Mouse (Mus musculus) heart, embryonic 16.5 days (tissue): ENCODE results near the gene Mn1. TPM values are rescaled to one million over a fixed set of nuclear protein-coding genes. Genes with fewer than 3 reads are reported as not detected.

Source experiments
- ATAC-seq: fragments of 200-750 bp; cut with Nextera tagmentation; replicated peaks from 2 replicates; pipeline ENCODE4 v1.8.0; 2017; ENCODE audit warnings: moderate number of reproducible peaks; ENCODE audit not compliant: insufficient read depth, low FRiP score; ENCODE audit errors: extremely low read depth
- H3K27ac ChIP-seq: fragments of 300-500 bp; sonication (generic); 2 replicates; pipeline ENCODE4 v1.5.1; 2014; ENCODE audit warnings: mild to moderate bottlenecking, low read length, control low read depth, moderate library complexity
- H3K27me3 ChIP-seq: fragments of 300-500 bp; sonication (generic); 2 replicates; pipeline ENCODE4 v1.6.1; 2014; ENCODE audit warnings: low read length, mixed read lengths; ENCODE audit not compliant: control insufficient read depth, insufficient read depth
- H3K36me3 ChIP-seq: fragments of 300-500 bp; sonication (generic); 2 replicates; pipeline ENCODE4 v1.6.1; 2014; ENCODE audit not compliant: control insufficient read depth, insufficient read depth
- H3K4me1 ChIP-seq: fragments of 300-500 bp; sonication (generic); 2 replicates; pipeline ENCODE4 v1.6.1; 2014; ENCODE audit warnings: low read length, mixed read lengths; ENCODE audit not compliant: control insufficient read depth, insufficient read depth
- H3K4me2 ChIP-seq: fragments of 300-500 bp; sonication (generic); 2 replicates; pipeline ENCODE4 v1.6.1; 2014; ENCODE audit warnings: low read depth, mild to moderate bottlenecking, control low read depth, low read length
- H3K4me3 ChIP-seq: fragments of 300-500 bp; sonication (generic); 2 replicates; pipeline ENCODE4 v1.5.1; 2014; ENCODE audit warnings: mild to moderate bottlenecking, control low read depth, low read length
- H3K9ac ChIP-seq: fragments of 300-500 bp; sonication (generic); 2 replicates; pipeline ENCODE4 v1.6.1; 2014; ENCODE audit warnings: low read length, control low read depth
- H3K9me3 ChIP-seq: fragments of 300-500 bp; sonication (generic); replicated peaks from 2 replicates; pipeline ENCODE4 v1.6.1; 2016; ENCODE audit warnings: low read length; ENCODE audit not compliant: control insufficient read depth
- WGBS: fragments of 180-500 bp; shearing (Covaris S2); extraction: QIAGEN DNeasy Blood & Tissue Kit; methylation state at CpG from one replicate; pipeline ENCODE4 v1.1.7; 2014; 5-methylcytosine and 5-hydroxymethylcytosine counted together
- polyA plus RNA-seq: library from polyadenylated mRNA; unstranded; fragments of >200 nt; fragmentation: Nextera tagmentation; extraction: Ambion mirVana; gene quantifications from 2 replicates; pipeline ENCODE4 v1.2.1, GENCODE M21; 2015

Mn1 gene
- polyA plus RNA-seq, 1 experiment from 2014 or later = 5.4 TPM

GRCm38 (mm10) chr5:111449700-111450099 lies 32.5 kb downstream of the Mn1 start:
- Histone ChIP-seq H3K9ac (no peak overlapping the region), H3K4me2 (no peak overlapping the region), H3K9me3 (no peaks in the 10 kb centered on the region), H3K27ac (no peak overlapping the region), H3K4me1 (0 out of 2 replicates have a peak, but pooled peaks cover 4% of the 10 kb centered on the region), H3K4me3 (no peak overlapping the region), H3K36me3 (no peaks in the 10 kb centered on the region), H3K27me3 (no peaks in the 10 kb centered on the region)
- WGBS = 47% methylated on average over 8 of the region's 8 CpGs
- no peak for ATAC-seq

GRCm38 (mm10) chr5:111454240-111454639 lies 37.1 kb downstream of the Mn1 start:
- Histone ChIP-seq H3K4me1 (0 out of 2 replicates have a peak, but pooled peaks cover 4% of the 10 kb centered on the region), H3K36me3 (no peaks in the 10 kb centered on the region), H3K4me2 (no peak overlapping the region), H3K27me3 (no peaks in the 10 kb centered on the region), H3K4me3 (no peak overlapping the region), H3K9me3 (peaks cover 3% of the 10 kb centered on the region; the same call in 1 of the 2 replicates), H3K9ac (no peak overlapping the region), H3K27ac (no peak overlapping the region)
- no peak for ATAC-seq
- 79% methylated on average over 5 of the region's 5 CpGs for WGBS

- no peak overlapping the region for H3K4me3 ChIP-seq
- H3K4me2 ChIP-seq = no peak overlapping the region
- no peaks in the 10 kb centered on the region for H3K36me3 ChIP-seq
- H3K27ac ChIP-seq = no peak overlapping the region
- ATAC-seq = no peak
- H3K27me3 ChIP-seq = no peaks in the 10 kb centered on the region
- H3K4me1 ChIP-seq = 0 out of 2 replicates have a peak, but pooled peaks cover 2% of the 10 kb centered on the region
- WGBS = 79% methylated on average over 6 of the region's 6 CpGs
- peaks cover 4% of the 10 kb centered on the region; the same call in 1 of the 2 replicates for H3K9me3 ChIP-seq
- H3K9ac ChIP-seq = no peak overlapping the region
Measured at GRCm38 (mm10) chr5:111454876-111455275, 37.7 kb downstream of the Mn1 start.

- H3K27me3 ChIP-seq = no peaks in the 10 kb centered on the region
- no peak overlapping the region for H3K4me3 ChIP-seq
- no peak for ATAC-seq
- no peaks in the 10 kb centered on the region for H3K4me1 ChIP-seq
- no peaks in the 10 kb centered on the region for H3K36me3 ChIP-seq
- no peak overlapping the region for H3K4me2 ChIP-seq
- H3K9me3 ChIP-seq = peaks cover 4% of the 10 kb centered on the region; the same call in 1 of the 2 replicates
- no peak overlapping the region for H3K27ac ChIP-seq
- H3K9ac ChIP-seq = no peak overlapping the region
- WGBS = 89% methylated on average over 6 of the region's 6 CpGs
Measured at GRCm38 (mm10) chr5:111458675-111459074, 41.5 kb downstream of the Mn1 start.

GRCm38 (mm10) chr5:111465811-111466299 lies 48.7 kb downstream of the Mn1 start:
- Histone ChIP-seq H3K9me3 (no peaks in the 10 kb centered on the region; the same call in 1 of the 2 replicates), H3K27ac (peak overlapping the region; percentile 77), H3K4me1 (no peaks in the 10 kb centered on the region), H3K27me3 (no peaks in the 10 kb centered on the region), H3K36me3 (no peaks in the 10 kb centered on the region), H3K4me3 (no peak overlapping the region), H3K9ac (no peak overlapping the region), H3K4me2 (no peak overlapping the region)
- WGBS = 54% methylated on average over 11 of the region's 11 CpGs
- ATAC-seq = peak; percentile 87

GRCm38 (mm10) chr5:111466429-111466828 lies 49.3 kb downstream of the Mn1 start:
- peak; percentile 12; the same call in 1 of the 2 replicates for ATAC-seq
- 72% methylated on average over 9 of the region's 9 CpGs for WGBS
- no peak overlapping the region for H3K4me2 ChIP-seq
- H3K27me3 ChIP-seq = no peaks in the 10 kb centered on the region
- peak overlapping the region; percentile 49; the same call in 1 of the 2 replicates for H3K27ac ChIP-seq
- no peak overlapping the region for H3K9ac ChIP-seq
- no peak overlapping the region for H3K4me3 ChIP-seq
- H3K36me3 ChIP-seq = no peaks in the 10 kb centered on the region
- no peaks in the 10 kb centered on the region; the same call in 1 of the 2 replicates for H3K9me3 ChIP-seq
- H3K4me1 ChIP-seq = no peaks in the 10 kb centered on the region

GRCm38 (mm10) chr5:111467699-111468098 lies 50.5 kb downstream of the Mn1 start:
- H3K4me3 ChIP-seq = no peak overlapping the region
- H3K9ac ChIP-seq = no peak overlapping the region
- no peaks in the 10 kb centered on the region; the same call in 1 of the 2 replicates for H3K9me3 ChIP-seq
- H3K36me3 ChIP-seq = no peaks in the 10 kb centered on the region
- ATAC-seq = no peak
- no peaks in the 10 kb centered on the region for H3K27me3 ChIP-seq
- no peak overlapping the region for H3K4me2 ChIP-seq
- no peak overlapping the region for H3K27ac ChIP-seq
- 59% methylated on average over 5 of the region's 5 CpGs for WGBS
- no peaks in the 10 kb centered on the region for H3K4me1 ChIP-seq

GRCm38 (mm10) chr5:111469195-111469882 lies 52.2 kb downstream of the Mn1 start:
- H3K27me3 ChIP-seq = no peaks in the 10 kb centered on the region
- H3K4me1 ChIP-seq = peaks cover 12% of the 10 kb centered on the region
- H3K4me3 ChIP-seq = no peak overlapping the region
- WGBS = 48% methylated on average over 7 of the region's 7 CpGs
- no peak overlapping the region for H3K4me2 ChIP-seq
- no peak overlapping the region for H3K9ac ChIP-seq
- no peaks in the 10 kb centered on the region; the same call in 1 of the 2 replicates for H3K9me3 ChIP-seq
- H3K27ac ChIP-seq = no peak overlapping the region
- no peaks in the 10 kb centered on the region for H3K36me3 ChIP-seq
- ATAC-seq = no peak

GRCm38 (mm10) chr5:111470875-111471274 lies 53.7 kb downstream of the Mn1 start:
- Histone ChIP-seq H3K4me3 (no peak overlapping the region), H3K27me3 (no peaks in the 10 kb centered on the region), H3K9ac (no peak overlapping the region), H3K27ac (no peak overlapping the region), H3K36me3 (no peaks in the 10 kb centered on the region), H3K9me3 (no peaks in the 10 kb centered on the region), H3K4me2 (no peak overlapping the region), H3K4me1 (peaks cover 12% of the 10 kb centered on the region)
- 90% methylated on average over 4 of the region's 4 CpGs for WGBS
- ATAC-seq = no peak
